Mouse (Mus musculus): Measurements from ENCODE around the gene Mcpt9. TPM values are rescaled to one million over a fixed set of nuclear protein-coding genes. Genes with fewer than 3 reads are reported as not detected.
"Not testable (repeated sequence)": the region's sequence is repeated elsewhere in the genome, so short reads cannot be mapped to it uniquely, and the experiment has no call there.

Gene Mcpt9
- not detected in 2 replicates for total RNA-seq (2017)

DNA sequence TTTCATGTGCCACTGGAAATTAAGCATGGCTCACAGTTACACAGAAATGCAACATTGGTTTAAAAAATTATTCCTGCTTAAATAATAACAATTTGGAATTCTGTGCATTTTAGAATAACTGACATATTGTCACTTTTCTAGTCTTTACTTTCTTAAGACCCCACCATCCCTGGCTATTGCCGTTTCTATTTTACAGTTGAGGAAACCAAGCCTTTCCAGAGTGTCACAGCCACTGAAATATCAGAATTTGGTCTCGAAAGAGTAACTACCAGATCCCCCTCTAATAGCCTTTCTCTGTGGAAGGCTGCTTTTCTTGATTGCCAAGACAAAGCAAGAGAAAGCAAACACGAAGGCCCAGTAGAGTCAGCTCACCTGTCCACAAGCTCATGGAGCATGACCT lies at the start of gene Mcpt9:
Gene Mcpt9 (minus strand): TSS at position 101 of the 400 bp plus-strand sequence.
- ATAC-seq (replicated peaks in 1 of 2; ENCODE audit: insufficient read depth in 1 of 2, low FRiP score in 2 of 2, low TSS enrichment in 1 of 2, low read depth in 1 of 2, poor library complexity in 2 of 2, severe bottlenecking in 2 of 2), result not testable (repeated sequence)

DNA sequence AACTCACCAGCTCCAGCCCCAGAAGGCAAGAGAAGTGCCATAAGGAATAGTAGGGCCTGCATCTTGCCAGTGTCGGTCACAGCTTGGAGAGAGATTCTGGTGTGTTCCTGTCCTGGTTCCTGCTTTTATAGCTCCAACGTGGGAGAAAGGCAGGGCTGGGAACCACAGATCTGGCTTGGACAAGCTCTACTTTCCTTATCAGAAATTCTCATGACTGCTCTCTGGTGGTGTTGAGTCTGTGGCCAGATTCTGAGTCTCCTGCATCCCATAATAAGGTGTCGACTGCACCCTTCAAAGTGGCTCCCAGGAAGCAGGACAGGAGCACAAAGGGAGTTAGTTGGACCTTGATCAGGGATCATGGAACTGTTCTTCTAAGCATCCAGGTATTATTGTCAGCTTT lies 31.9 kb upstream of the Mcpt9 start, which contains the start of gene Mcpt4:
Gene Mcpt4 (minus strand): TSS at position 101 of the 400 bp plus-strand sequence.
- ATAC-seq (replicated peaks in 1 of 2; ENCODE audit: insufficient read depth in 1 of 2, low FRiP score in 2 of 2, low TSS enrichment in 1 of 2, low read depth in 1 of 2, poor library complexity in 2 of 2, severe bottlenecking in 2 of 2), result not testable (repeated sequence)

DNA sequence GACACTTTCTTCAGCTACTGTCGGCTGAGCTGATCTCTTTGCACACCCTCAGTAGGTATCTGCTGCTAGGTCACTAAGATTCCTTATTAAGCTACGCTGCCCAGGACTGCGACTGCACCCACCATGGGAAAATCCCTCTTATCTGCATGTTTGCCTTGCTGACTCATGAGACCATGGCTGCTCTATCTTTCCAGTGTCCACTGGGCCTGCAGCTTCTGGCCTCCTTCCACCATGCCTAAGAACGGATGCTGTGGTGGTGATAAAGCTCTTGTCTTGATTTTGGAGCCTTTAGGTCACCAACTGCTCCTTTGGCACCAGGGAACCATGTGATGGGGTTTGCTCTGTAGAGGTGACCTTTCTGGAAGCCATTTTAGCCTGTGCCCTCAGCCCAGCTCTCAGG lies 27.4 kb upstream of the Mcpt9 start:
- no peak for ATAC-seq (replicated peaks in 1 of 2; ENCODE audit: insufficient read depth in 1 of 2, low FRiP score in 2 of 2, low TSS enrichment in 1 of 2, low read depth in 1 of 2, poor library complexity in 2 of 2, severe bottlenecking in 2 of 2)

DNA sequence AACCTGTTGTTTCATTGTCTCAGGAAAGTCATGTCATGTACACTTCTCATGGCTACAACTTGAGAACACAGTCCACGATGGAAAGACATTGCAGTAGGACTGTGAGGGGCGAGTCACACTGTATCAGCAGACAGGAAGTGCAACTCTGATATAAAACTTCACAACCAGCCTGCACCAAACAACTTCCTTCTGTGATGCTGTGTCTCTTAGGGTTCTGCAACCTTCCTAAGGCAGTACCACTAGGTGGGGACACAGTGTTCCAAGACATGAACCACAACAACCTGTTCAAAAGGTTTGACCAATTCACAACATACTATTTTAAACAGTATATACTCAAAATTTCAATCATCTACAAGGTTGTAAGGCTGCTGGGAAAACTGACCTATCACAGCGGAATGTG lies 25.1 kb upstream of the Mcpt9 start:
- no peak for ATAC-seq (replicated peaks in 1 of 2; ENCODE audit: insufficient read depth in 1 of 2, low FRiP score in 2 of 2, low TSS enrichment in 1 of 2, low read depth in 1 of 2, poor library complexity in 2 of 2, severe bottlenecking in 2 of 2)

DNA sequence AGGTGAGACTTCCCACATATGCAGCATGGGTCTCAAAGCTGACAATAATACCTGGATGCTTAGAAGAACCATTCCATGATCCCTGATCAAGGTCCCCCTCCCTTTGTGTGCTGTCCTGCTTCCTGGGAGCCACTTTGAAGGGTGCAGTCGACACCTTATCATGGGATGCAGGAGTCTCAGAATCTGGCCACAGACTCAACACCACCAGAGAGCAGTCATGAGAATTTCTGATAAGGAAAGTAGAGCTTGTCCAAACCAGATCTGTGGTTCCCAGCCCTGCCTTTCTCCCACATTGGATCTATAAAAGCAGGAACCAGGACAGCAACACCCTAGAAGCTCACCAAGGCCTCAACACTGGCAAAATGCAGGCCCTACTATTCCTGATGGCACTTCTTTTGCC lies 11.5 kb upstream of the Mcpt9 start, which contains the start of gene Mcpt2:
Gene Mcpt2 (plus strand): TSS at position 250 of the 400 bp plus-strand sequence.
- not testable (repeated sequence) for ATAC-seq (replicated peaks in 1 of 2; ENCODE audit: insufficient read depth in 1 of 2, low FRiP score in 2 of 2, low TSS enrichment in 1 of 2, low read depth in 1 of 2, poor library complexity in 2 of 2, severe bottlenecking in 2 of 2)

DNA sequence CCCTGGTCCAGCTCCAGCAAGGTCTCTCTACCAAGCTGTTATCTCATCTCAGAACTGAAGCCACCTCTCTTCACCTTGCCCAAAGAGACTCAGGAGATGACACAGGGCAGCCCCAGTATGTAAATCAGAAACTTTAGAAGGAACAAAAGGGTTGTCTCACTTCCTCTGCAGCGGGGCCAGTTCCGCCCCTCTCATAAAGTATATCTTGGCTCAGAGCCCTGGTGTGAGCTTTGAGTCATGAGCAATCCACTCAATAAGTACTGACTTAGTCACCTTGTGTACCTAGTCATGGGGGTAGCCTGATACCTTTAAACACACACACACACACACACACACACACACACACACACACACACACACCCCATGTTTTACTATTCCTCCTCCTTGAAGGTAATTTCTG lies 4.1 kb upstream of the Mcpt9 start:
- 0 out of 4 replicates have a peak, but pooled peaks of 1 of the 2 experiments have one; percentile 25 for ATAC-seq (replicated peaks in 1 of 2; ENCODE audit: insufficient read depth in 1 of 2, low FRiP score in 2 of 2, low TSS enrichment in 1 of 2, low read depth in 1 of 2, poor library complexity in 2 of 2, severe bottlenecking in 2 of 2)

DNA sequence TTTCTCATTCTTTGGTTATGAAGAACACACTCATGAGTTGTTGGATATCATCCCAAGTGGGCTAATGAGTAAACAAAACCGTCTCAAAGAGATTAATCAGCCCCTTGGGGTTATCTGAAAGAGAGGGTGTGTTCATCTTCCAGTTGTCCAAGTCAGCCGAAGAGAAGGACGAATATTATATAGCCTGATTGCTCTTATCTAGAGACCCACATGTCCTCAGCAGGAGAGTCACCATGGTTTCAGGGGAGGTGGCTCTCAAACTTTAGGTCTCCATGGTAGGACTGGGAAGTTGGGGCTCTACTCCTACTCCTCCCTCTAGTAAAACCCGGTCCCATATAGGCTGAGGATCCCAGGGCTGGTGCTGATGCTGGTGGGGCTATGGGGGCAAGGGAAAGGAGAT lies 9.0 kb downstream of the Mcpt9 start:
- ATAC-seq (replicated peaks in 1 of 2; ENCODE audit: insufficient read depth in 1 of 2, low FRiP score in 2 of 2, low TSS enrichment in 1 of 2, low read depth in 1 of 2, poor library complexity in 2 of 2, severe bottlenecking in 2 of 2), result peak in 1 of 2 experiments; percentile 36; a peak in 1 of 4 replicates

DNA sequence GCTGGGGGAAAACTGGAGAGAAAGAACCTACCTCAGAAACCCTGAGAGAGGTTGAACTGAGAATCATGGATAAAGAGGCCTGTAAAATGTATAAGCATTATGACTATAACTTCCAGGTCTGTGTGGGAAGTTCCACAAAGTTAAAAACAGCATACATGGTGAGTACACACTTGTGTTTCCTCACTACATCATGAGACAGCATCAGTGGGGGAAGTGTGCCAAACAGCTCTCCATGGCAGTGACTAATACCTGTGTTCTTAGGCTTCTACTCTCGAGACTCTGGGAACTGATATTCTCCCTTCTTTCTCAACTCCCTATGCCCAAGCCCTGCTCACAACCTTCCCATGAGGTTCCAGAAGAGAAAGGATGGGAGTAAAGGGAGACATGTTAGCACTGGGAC lies 10.8 kb downstream of the Mcpt9 start:
- no peak for ATAC-seq (replicated peaks in 1 of 2; ENCODE audit: insufficient read depth in 1 of 2, low FRiP score in 2 of 2, low TSS enrichment in 1 of 2, low read depth in 1 of 2, poor library complexity in 2 of 2, severe bottlenecking in 2 of 2)

DNA sequence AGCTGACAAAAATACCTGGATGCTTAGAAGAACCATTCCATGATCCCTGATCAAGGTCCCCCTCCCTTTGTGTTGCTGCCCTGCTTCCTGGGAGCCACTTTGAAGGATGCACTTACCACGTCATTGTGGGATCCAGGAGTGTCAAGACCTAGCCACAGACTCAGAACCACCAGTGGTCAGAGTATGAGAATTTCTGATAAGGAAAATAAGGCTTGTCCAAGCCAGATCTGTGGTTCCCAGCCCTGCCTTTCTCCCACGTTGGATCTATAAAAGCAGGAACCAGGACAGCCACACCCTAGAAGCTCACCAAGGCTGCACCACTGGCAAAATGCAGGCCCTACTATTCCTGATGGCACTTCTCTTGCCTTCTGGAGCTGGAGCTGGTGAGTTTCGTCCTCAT lies 12.6 kb downstream of the Mcpt9 start, which contains the start of gene Mcpt1:
Gene Mcpt1 (plus strand): TSS at position 301 of the 400 bp plus-strand sequence.
- not testable (repeated sequence) for ATAC-seq (replicated peaks in 1 of 2; ENCODE audit: insufficient read depth in 1 of 2, low FRiP score in 2 of 2, low TSS enrichment in 1 of 2, low read depth in 1 of 2, poor library complexity in 2 of 2, severe bottlenecking in 2 of 2)

DNA sequence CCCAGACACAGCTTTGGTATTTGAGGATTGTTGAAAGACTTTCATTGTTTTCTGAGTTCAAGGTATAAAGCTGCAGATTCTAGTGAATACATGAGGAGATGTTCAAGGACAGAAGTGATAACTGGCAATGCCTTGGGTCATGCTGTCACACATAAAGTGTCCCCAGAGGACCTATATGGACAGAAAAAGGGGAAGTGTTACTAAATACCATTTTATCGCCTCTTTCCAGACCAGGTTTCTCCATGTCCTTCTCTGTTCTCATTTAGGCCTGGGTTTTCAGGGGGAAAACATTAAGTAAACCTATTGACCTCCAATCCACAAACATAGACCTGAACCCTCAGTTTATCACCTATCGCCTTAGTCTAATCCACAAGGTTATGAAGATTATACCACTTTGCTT lies 16.4 kb downstream of the Mcpt9 start:
- no peak for ATAC-seq (replicated peaks in 1 of 2; ENCODE audit: insufficient read depth in 1 of 2, low FRiP score in 2 of 2, low TSS enrichment in 1 of 2, low read depth in 1 of 2, poor library complexity in 2 of 2, severe bottlenecking in 2 of 2)

DNA sequence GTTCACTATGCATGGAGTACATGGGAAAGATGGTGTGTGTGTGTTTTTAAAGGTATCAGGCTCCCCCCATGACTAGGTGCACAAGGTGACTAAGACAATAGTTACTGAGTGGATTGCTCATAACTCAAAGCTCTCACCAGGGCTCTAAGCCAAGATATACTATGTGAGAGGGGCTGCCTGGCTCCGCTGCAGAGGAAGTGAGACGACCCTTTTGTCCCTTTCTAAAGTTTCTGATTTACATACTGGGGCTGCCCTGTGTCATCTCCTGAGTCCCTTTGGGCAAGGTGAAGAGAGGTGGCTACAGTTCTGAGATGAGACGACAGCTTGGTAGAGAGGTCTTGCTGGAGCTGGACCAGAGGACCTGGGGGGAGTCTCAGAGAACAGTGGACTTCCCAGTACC lies 17.1 kb downstream of the Mcpt9 start:
- ATAC-seq (replicated peaks in 1 of 2; ENCODE audit: insufficient read depth in 1 of 2, low FRiP score in 2 of 2, low TSS enrichment in 1 of 2, low read depth in 1 of 2, poor library complexity in 2 of 2, severe bottlenecking in 2 of 2), result no peak

DNA sequence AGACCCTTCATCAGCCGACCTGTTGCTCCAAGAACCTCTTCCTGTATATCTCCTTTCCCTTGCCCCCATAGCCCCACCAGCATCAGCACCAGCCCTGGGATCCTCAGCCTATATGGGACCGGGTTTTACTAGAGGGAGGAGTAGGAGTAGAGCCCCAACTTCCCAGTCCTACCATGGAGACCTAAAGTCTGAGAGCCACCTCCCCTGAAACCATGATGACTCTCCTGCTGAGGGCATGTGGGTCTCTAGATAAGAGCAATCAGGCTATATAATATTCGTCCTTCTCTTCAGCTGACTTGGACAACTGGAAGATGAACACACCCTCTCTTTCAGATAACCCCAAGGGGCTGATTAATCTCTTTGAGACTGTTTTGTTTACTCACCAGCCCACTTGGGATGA lies 42.8 kb downstream of the Mcpt9 start:
- ATAC-seq (replicated peaks in 1 of 2; ENCODE audit: insufficient read depth in 1 of 2, low FRiP score in 2 of 2, low TSS enrichment in 1 of 2, low read depth in 1 of 2, poor library complexity in 2 of 2, severe bottlenecking in 2 of 2), result not testable (repeated sequence)

Other genes with a start within 250 kb of the Mcpt9 start
- gene Adcy4, start 246.4 kb downstream of the Mcpt9 start, total RNA-seq (2017), result 1.0 and 2.2 TPM in 2 replicates
- gene Ripk3, start 241.6 kb downstream of the Mcpt9 start, total RNA-seq (2017), result 23.8 and 47.9 TPM in 2 replicates
- gene Nfatc4, start 207.4 kb downstream of the Mcpt9 start, total RNA-seq (2017), result 0.31 and 0.35 TPM in 2 replicates
- 13.0 and 13.1 TPM in 2 replicates for gene Nynrin, start 176.5 kb downstream of the Mcpt9 start, total RNA-seq (2017)
- 0.05 TPM in 1 of 2 replicates, not detected in the other for gene Cbln3, start 146.1 kb downstream of the Mcpt9 start, total RNA-seq (2017)
- gene Khnyn, start 145.5 kb downstream of the Mcpt9 start, total RNA-seq (2017), result 40.6 and 50.5 TPM in 2 replicates
- 10.3 and 27.3 TPM in 2 replicates for gene Sdr39u1, start 130.2 kb downstream of the Mcpt9 start, total RNA-seq (2017)
- 0.88 TPM in 1 of 2 replicates, not detected in the other for gene Cma1, start 85.8 kb downstream of the Mcpt9 start, total RNA-seq (2017)
- not detected in 2 replicates for gene Cma2, start 79.5 kb downstream of the Mcpt9 start, total RNA-seq (2017)
- not detected in 2 replicates for gene Mcpt1, start 12.5 kb downstream of the Mcpt9 start, total RNA-seq (2017)
- not detected in 2 replicates for gene Mcpt2, start 11.5 kb upstream of the Mcpt9 start, total RNA-seq (2017)
- not detected in 2 replicates for gene Mcpt4, start 31.8 kb upstream of the Mcpt9 start, total RNA-seq (2017)
- gene Mcpt8, start 54.8 kb upstream of the Mcpt9 start, total RNA-seq (2017), result 12.9 and 61.9 TPM in 2 replicates
- 140 and 219 TPM in 2 replicates for gene Ctsg, start 72.1 kb upstream of the Mcpt9 start, total RNA-seq (2017)
- gene Gzme, start 90.1 kb upstream of the Mcpt9 start, total RNA-seq (2017), result not detected in 2 replicates
- not detected in 2 replicates for gene Gzmd, start 102.1 kb upstream of the Mcpt9 start, total RNA-seq (2017)
- gene Gzmg, start 129.1 kb upstream of the Mcpt9 start, total RNA-seq (2017), result not detected in 2 replicates
- not detected in 2 replicates for gene Gzmn, start 144.1 kb upstream of the Mcpt9 start, total RNA-seq (2017)
- not detected in 2 replicates for gene Gzmf, start 180.9 kb upstream of the Mcpt9 start, total RNA-seq (2017)
- 0.63 TPM in 1 of 2 replicates, not detected in the other for gene Gzmc, start 204.2 kb upstream of the Mcpt9 start, total RNA-seq (2017)
- 0.99 and 1.3 TPM in 2 replicates for gene Gzmb, start 231.8 kb upstream of the Mcpt9 start, total RNA-seq (2017)

Measured in hematopoietic stem cell, adult 5-6 weeks (primary cell).